Mouse (Mus musculus) embryonic facial prominence, embryonic 12.5 days (tissue): ENCODE results near the gene Il6ra. TPM values are rescaled to one million over a fixed set of nuclear protein-coding genes. Genes with fewer than 3 reads are reported as not detected.

Source experiments
- ATAC-seq: fragments of 200-750 bp; cut with Nextera tagmentation; 2 replicates; pipeline ENCODE4 v1.8.0; 2017; ENCODE audit not compliant: insufficient number of reproducible peaks, insufficient read depth, low FRiP score, low TSS enrichment
- H3K27ac ChIP-seq: fragments of 300-500 bp; sonication (generic); 2 replicates; pipeline ENCODE4 v1.5.1; 2016; ENCODE audit warnings: mild to moderate bottlenecking
- H3K27me3 ChIP-seq: fragments of 300-500 bp; sonication (generic); 2 replicates; pipeline ENCODE4 v1.6.1; 2016; ENCODE audit warnings: mild to moderate bottlenecking, moderate library complexity
- H3K36me3 ChIP-seq: fragments of 300-500 bp; sonication (generic); 2 replicates; pipeline ENCODE4 v1.6.1; 2016; ENCODE audit warnings: mild to moderate bottlenecking
- H3K4me1 ChIP-seq: fragments of 300-500 bp; sonication (generic); 2 replicates; pipeline ENCODE4 v1.6.1; 2016
- H3K4me2 ChIP-seq: fragments of 300-500 bp; sonication (generic); replicated peaks from 2 replicates; pipeline ENCODE4 v1.6.1; 2016; ENCODE audit warnings: mild to moderate bottlenecking, moderate library complexity
- H3K4me3 ChIP-seq: fragments of 300-500 bp; sonication (generic); 2 replicates; pipeline ENCODE4 v1.5.1; 2016; ENCODE audit warnings: mild to moderate bottlenecking
- H3K9ac ChIP-seq: fragments of 300-500 bp; sonication (generic); 2 replicates; pipeline ENCODE4 v1.6.1; 2016; ENCODE audit warnings: mild to moderate bottlenecking, moderate library complexity
- H3K9me3 ChIP-seq: fragments of 300-500 bp; sonication (generic); 2 replicates; pipeline ENCODE4 v1.6.1; 2016; ENCODE audit warnings: mild to moderate bottlenecking, moderate library complexity
- WGBS: fragments of 180-500 bp; shearing (Covaris S2); methylation state at CpG from one replicate; pipeline ENCODE4 v1.1.7; 2016; 5-methylcytosine and 5-hydroxymethylcytosine counted together
- polyA plus RNA-seq: library from polyadenylated mRNA; unstranded; fragments of >200 nt; fragmentation: Nextera tagmentation; extraction: Ambion mirVana; gene quantifications from 2 replicates; pipeline ENCODE4 v1.2.1, GENCODE M21; 2016

Il6ra gene
- polyA plus RNA-seq, 1 experiment from 2014 or later: 0.79 TPM

DNA sequence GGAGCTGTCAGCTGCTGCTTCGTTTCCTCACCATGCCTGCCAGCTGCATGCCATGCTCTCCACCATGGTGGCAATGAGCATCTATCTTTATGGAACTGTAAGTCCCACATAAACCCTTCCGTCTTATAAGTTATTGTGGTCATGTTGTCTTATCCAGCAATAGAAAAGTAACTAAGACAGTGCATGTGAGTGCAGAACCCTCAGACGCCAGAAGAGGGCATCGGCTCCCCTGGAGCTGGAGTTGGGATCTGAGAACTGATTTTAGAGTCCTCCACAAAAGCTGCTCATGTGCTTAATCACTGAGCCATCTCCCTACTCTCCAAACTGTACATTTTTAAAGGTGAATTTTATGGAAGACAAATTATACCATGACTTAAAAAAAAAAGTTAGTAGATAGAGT is 95.9 kb downstream of the Il6ra start:
- H3K27me3 ChIP-seq: 0 out of 2 replicates have a peak, but pooled peaks cover 6% of the 10 kb centered on the region
- no peak overlapping the region for H3K9ac ChIP-seq
- H3K4me1 ChIP-seq: no peaks in the 10 kb centered on the region
- no peak overlapping the region for H3K4me3 ChIP-seq
- H3K36me3 ChIP-seq: no peaks in the 10 kb centered on the region
- 62% methylated on average over 4 of the region's 4 CpGs for WGBS
- ATAC-seq: no peak
- H3K27ac ChIP-seq: no peak overlapping the region
- H3K4me2 ChIP-seq: no peak overlapping the region
- H3K9me3 ChIP-seq: no peaks in the 10 kb centered on the region

Other genes with a start within 250 kb of the Il6ra start
- 15.0 and 15.1 TPM in 2 replicates for gene Adar, start 198.2 kb downstream of the Il6ra start, polyA plus RNA-seq
- gene Chrnb2, start 148.6 kb downstream of the Il6ra start, polyA plus RNA-seq: 3.2 and 4.3 TPM in 2 replicates
- gene Ube2q1, start 139.6 kb downstream of the Il6ra start, polyA plus RNA-seq: 17.5 and 18.0 TPM in 2 replicates
- gene She, start 81.8 kb downstream of the Il6ra start, polyA plus RNA-seq: 4.8 and 5.0 TPM in 2 replicates
- gene Atp8b2, start 50.3 kb upstream of the Il6ra start, polyA plus RNA-seq: 19.1 and 22.9 TPM in 2 replicates
- 172 and 173 TPM in 2 replicates for gene Hax1, start 85.6 kb upstream of the Il6ra start, polyA plus RNA-seq
- 147 and 149 TPM in 2 replicates for gene 4933434E20Rik, start 138.4 kb upstream of the Il6ra start, polyA plus RNA-seq
- 203 and 230 TPM in 2 replicates for gene Ubap2l, start 139.4 kb upstream of the Il6ra start, polyA plus RNA-seq
- 517 TPM in 2 replicates for gene Tpm3, start 159.5 kb upstream of the Il6ra start, polyA plus RNA-seq
- gene Nup210l, start 190.9 kb upstream of the Il6ra start, polyA plus RNA-seq: 0.35 and 0.43 TPM in 2 replicates